Mouse (Mus musculus) layer of hippocampus, adult 9-10 months (tissue): ENCODE measurements at regions not wholly inside any gene's neighbourhood (a gene's known extent, or its start where the extent isn't known, plus 50 kb on each side); places are given as distances from the start of the nearest gene placed in this dataset.

Experiments
- DNase-seq: peaks from one replicate; pipeline ENCODE4 v3.0.0; 2022; ENCODE audit warnings: low spot score

DNA sequence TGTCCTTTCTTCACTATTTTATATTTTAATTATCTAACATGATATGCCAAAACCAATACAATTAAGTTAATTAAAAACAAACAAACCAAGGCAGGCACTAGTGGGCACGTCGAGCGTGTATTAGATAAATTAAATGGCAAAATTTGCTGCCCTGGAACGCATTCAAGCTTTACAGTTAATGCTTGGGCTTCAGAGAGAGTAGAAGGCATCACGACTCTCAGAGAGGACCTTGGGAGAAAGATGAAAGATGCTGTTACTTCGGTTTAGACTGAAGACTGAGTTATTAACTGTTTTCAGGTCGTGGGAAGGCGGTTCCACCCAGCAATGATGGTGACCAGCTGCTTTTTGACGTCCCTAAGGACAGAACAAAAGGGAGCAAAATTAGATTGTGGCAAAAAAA is 71.7 kb upstream of the Boc start:
- DNase-seq, result no peak

DNA sequence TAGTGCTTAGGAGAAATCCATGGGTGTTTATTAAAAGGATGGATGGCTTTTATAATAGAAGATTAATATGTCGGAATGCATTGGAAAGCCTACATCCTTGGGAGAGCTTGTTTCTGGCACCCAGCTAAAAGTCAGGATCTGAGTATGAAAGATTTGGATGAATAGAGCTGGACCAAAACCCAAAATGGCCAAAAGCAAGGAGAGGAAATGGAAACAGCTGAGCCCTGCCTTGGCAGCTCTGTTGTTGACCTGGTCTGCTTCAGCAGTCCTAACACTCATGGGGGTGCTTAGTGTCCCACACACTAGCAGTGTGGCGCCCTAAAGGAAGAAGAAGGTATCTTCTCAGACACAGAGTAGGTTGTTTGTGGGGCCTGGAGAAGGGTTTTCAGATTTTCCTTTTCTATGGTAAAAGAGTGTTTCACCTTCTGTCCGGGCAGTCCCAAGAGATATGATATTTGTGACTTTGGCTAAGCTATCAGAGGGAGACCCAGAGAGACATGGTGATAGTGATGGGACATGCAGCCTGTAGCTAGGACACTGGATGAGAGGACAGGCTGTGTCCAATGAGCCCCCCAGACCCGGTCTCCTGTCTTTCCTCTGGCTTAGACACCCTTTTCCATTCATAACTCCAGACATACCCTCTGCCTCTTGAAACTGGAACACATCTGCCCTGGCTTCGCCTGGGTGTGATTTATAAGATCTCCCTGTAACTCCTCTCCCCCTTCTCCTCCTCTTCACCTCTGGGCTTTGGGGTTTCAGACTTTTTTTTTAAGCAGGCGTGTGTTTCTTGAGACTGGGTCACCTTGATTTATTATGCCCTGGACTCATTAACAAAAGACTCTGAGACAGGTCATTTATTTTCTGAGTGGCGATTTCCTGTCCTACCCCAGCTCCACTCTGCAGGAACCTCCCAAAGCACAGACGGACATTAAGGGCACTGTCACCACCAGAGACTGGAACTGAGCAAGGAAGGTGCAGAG is 70.9 kb upstream of the Boc start:
- DNase-seq, result no peak

DNA sequence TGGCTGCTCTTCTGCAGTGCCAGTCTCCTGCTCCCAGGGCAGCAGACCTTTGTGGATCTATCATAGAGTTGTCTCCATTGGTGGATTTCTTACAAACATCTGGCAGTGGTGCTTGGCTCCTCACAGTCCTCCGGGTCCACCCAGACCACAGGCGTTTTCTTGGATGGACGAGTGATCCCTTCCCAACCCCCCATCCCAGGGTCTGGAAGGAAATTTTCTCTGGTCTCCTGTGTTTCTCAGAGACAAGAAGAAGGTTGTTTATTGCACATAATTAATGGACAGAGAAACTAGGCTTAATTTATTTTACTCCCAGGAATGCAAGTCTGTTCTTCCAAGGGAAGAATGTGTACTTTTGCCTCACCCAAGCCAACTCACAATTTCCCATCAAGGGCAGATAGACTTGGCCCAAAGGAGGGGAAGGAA is 67.2 kb upstream of the Boc start:
- no peak for DNase-seq

DNA sequence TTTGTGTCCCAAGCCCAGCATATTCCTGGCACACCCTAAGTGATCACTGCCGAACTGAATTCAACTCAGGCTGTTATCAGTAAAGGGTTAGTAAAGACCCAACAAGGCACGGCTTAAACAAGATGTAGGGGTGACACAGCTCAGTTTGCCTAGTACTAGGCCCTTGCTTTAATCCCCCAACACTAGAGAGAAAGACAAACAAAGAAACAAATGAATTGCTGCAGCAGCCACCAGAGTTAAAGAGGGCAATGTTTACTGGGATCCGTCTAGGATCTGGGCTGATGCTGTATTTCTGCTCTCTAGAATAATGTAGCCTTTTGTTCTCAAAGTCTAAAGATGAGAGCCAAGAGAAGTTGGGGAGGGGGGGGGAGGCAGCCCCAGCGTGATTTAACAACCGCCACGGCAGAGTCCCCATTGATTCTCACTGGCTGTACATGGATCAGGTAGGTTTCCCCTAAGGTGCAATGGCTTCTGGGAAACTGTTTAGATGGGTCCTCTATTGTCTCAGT is 66.5 kb upstream of the Boc start:
- no peak for DNase-seq

DNA sequence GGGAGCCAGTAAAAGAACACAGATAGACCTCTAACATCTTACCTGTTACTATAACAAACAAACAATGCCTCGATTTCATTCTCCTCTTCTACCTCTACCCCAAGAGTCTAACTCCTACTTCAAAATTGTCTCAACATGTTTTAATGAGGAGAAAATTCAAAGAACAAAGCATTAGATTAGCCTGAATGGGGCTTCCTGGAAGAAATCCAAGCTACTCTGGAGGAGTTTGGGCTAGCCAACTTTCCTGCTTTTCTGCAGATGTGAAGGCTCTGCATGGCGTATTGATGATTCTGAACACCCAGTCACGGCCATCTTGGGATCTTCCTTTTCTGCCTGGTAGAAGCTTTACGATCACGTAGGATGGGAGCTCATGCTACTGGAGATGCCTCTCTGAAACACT is 62.9 kb upstream of the Boc start:
- DNase-seq, result no peak

DNA sequence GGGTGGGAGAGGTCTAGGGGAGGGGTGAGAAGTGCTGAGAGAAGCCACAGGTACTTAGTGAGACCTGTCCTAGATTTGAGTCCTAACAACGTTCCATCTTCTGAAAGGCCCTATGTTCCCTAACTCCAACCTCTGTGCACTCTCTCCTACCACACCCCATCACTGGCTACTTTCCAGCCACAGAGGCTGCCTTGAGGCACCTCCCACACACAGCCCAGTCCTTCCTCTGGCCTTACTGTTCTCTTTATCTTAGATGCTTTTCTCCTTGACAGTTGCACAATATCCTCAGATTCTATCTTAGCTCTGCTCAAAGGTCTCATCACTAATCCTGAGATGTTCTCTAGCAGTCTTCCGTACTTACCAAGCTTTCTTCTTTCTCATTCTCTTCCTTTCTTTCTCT is 61.8 kb upstream of the Boc start:
- DNase-seq, result no peak

DNA sequence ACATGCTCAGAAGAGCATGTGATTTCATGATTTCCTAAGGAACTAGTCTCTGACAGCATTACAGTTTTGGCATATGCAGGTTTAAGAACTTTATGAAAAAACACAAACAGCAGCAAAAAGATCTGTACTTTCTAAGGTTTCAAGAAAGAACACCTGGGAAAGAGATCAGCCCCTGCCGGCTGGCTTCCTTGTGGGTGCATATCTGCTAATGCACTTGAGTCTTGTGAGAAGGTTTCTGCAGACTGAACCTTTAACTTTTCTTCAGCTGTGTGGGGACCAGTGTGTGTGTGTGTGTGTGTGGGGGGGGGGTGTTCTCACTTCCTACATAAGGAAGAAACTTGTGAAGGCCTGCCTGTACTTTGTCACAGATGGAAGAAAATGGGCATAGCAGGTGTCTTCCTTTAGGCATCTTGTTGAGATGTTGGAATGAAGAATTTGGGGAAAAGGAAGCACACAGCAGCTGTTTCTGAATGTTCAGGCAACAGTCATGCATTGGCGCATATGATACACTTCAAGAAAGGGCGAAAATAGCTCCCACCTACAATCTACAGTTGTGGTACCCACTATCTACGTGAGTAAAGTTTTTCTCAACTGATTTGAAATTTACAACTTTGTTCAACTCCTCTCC is 60.9 kb upstream of the Boc start:
- DNase-seq, result no peak

DNA sequence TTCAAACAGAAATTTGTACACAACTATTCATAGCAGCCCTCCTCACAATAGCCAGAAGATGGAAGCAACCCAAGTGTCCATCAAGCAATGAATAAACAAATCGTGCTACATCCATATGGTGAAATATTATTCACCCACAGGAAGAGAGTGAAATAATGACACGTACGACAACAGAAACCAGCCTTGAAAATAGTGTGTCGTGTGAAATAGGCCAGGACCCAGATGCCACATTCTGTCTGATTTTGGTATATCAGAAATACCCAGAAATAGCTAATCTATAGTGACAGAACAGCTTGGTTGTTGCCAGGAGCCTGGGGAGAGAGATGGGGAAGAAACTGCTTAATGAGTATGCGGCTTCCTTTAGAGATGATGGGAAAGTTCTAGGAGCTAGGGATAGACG is 58.3 kb upstream of the Boc start:
- no peak for DNase-seq

DNA sequence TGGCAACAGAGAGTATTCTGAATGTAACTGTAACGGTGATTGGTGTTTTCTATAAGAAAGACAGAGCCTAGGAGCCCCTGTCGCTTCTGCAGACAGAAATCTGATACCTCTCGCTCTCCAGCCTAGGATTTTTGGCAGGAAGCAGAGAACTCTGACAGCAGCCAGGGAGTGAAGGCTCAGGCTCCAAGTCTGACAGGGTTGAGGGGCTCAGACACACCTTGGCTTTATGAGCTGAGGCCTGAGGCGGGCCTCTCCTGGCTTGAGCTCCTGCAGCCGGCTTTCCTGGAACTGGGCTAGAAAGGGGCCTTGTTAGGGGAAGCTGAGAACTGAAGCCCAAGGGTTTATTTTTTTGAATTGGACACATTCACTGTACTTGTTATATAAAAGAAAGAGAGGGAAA is 57.7 kb upstream of the Boc start:
- DNase-seq, result no peak

DNA sequence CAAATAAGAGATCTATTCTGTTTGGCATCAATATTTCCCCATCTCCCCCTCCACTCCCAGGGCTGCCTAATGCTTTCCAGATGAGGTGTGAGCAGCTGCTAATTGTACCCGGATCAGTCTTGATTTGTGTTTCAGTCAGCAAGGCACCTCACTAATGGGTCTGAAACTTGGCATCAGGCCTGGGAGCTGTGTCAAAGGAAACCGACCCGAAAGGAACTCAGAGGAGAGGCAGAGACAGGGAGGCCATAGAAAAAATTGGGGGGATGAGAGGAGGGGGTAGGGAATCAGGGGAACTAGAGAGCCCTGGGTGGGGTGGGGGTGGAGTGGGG is 57.1 kb upstream of the Boc start:
- DNase-seq, result no peak

DNA sequence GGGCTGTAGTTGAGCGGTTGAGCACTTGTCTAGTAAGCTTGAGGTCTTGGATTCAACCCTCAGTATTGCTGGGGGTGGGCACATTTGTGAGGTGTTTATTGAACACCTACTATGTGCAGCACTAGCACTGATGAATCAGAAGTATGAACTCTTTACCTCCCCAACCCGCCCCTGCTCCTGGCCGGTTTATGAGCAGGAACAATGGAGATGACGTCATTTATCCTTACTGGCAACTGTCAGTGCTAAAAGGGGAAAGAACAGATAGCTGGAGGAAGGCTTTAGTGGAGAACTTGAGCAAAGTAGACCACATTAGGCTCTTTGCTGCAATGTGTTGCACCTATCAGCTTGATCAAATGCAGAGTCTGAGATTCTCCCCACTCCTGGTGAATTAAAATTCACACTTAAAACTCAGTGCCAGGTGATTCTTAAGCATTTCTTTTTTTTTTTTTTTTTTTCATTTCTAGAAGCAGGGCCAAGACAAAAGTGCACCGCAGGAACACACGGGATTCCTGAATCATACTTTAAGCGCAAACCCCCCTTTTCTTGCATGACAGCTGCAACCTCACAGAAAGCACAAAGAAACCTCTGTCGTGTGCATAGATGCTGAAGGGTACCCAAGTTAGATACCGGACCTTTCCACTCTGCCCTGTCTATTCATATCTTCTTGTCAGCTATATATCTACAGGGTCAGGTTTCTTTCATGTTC is 56.6 kb upstream of the Boc start:
- no peak for DNase-seq

DNA sequence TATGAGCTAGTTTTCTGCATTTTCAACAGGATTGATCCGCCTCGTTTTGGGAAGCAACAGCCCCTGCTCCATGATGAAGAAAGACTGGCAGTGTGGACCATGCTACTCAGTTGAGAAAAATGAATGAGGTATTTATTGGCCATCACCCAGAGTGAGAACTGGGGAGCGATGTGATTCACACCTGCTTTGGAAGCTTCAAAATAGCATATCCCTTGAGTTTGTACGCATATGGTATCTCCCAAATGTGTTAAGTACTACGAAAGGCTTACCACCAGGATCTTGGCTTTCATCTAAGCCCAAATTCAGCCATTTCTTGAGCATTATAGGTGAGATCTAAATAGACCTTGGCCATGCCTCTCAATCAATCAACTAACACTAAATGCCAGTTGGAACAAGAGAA is 55.5 kb upstream of the Boc start:
- DNase-seq, result no peak

DNA sequence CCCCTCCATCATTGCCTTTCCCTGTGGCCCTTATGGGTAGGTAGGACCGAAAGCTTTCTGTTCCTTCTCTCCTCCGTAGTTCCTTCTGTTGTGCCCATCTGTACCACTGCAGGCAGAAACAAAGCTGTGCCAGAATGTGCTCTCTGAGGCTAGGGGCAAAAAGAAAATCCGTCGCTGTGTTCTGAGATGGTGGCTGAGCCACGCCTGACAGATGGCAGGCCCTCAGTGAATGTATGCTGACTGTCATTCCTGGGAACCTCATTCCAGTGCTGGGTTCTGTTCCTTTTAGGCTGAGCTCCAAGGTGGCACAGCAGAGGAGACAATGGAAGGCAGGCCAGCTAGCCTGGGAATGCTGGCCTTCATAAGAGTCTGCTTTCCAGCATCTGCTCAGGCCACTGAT is 54.0 kb upstream of the Boc start:
- no peak for DNase-seq

DNA sequence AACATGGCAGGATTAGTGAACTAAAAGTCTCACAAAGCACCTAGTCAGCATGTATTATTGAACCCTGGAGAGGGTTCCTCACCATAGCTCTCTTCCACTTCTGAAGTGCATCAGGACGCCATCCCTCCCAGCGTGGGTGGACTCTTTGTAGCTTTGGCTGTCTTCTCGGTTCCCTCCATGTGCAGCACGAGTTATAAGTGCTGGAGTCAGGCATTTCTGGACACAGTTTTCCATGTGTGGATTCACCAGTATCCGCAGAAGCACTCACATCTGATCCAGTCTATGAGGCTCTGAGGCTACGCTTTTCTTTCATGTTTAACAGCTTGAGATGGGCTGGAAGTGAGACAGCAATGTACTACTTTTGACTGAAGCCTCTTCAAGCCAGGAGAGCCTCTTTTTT is 52.8 kb upstream of the Boc start:
- DNase-seq, result no peak

DNA sequence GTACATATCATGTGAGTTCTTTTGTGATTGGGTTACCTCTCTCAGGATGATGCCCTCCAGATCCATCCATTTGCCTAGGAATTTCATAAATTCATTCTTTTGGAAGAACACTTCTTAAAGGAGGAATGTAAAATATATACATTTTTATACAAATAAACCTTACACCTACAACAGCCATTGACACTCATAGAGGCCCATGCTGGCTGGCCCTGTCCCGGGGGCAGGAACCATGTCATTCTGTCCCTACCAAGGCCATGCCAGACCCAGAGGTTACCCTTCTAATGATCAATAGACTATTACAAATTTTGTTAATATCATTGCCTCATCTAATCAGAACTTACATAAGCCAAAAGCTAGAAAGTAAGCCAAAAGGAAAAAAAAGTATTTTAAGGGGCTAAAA is 49.9 kb upstream of the Boc start:
- DNase-seq, result no peak
